Mouse (Mus musculus): Measurements from ENCODE around the gene Nmnat2. TPM values are rescaled to one million over a fixed set of nuclear protein-coding genes. Genes with fewer than 3 reads are reported as not detected.

The Nmnat2 gene
- polyA plus RNA-seq, 1 experiment = 2.1 TPM

GRCm38 (mm10) chr1:153014431-153015186 lies 59.8 kb downstream of the Nmnat2 start:
- no peak for TF ChIP-seq CEBPB (IDR thresholded peaks at IDR 0.05; ENCODE audit: insufficient read depth, poor library complexity, severe bottlenecking)
- no peak overlapping the region for H3ac ChIP-seq (ENCODE audit: control insufficient read depth, insufficient read length)
- H3K79me2 ChIP-seq (ENCODE audit: control insufficient read depth, insufficient read depth) = no peaks in the 10 kb centered on the region
- H3K4me3 ChIP-seq = no peak overlapping the region
- H3K27me3 ChIP-seq (ENCODE audit: control insufficient read depth, insufficient read depth, insufficient read length) = no peaks in the 10 kb centered on the region
- H3K4me2 ChIP-seq (ENCODE audit: low read depth) = no peak overlapping the region
- no peaks in the 10 kb centered on the region for H3K36me3 ChIP-seq (ENCODE audit: control insufficient read depth, insufficient read depth)

- no peak overlapping the region for H3ac ChIP-seq (ENCODE audit: control insufficient read depth, insufficient read length)
- no peak for TF ChIP-seq MYOG (IDR thresholded peaks at IDR 0.05; ENCODE audit: control insufficient read depth in 1 of 3, insufficient read depth in 1 of 3, insufficient read length in 2 of 3, low read depth in 2 of 3)
- no peak for TF ChIP-seq POLR2A (IDR thresholded peaks at IDR 0.05; ENCODE audit: insufficient read length, low read depth)
- H3K4me2 ChIP-seq (ENCODE audit: low read depth) = no peak overlapping the region
- no peaks in the 10 kb centered on the region for H3K79me2 ChIP-seq (ENCODE audit: control insufficient read depth, insufficient read depth)
- H3K4me3 ChIP-seq = no peak overlapping the region
- H3K27me3 ChIP-seq (ENCODE audit: control insufficient read depth, insufficient read depth, insufficient read length) = no peaks in the 10 kb centered on the region
- no peaks in the 10 kb centered on the region for H3K36me3 ChIP-seq (ENCODE audit: control insufficient read depth, insufficient read depth)
Measured at GRCm38 (mm10) chr1:153016465-153017163, 61.8 kb downstream of the Nmnat2 start.

- Histone ChIP-seq H3K27me3 (ENCODE audit: control insufficient read depth, insufficient read depth, insufficient read length) (no peaks in the 10 kb centered on the region), H3ac (ENCODE audit: control insufficient read depth, insufficient read length) (no peak overlapping the region), H3K36me3 (ENCODE audit: control insufficient read depth, insufficient read depth) (no peaks in the 10 kb centered on the region), H3K79me2 (ENCODE audit: control insufficient read depth, insufficient read depth) (no peaks in the 10 kb centered on the region), H3K4me2 (ENCODE audit: low read depth) (no peak overlapping the region), H3K4me3 (no peak overlapping the region)
- TF ChIP-seq SRF (IDR thresholded peaks at IDR 0.05; ENCODE audit: control insufficient read depth, insufficient read length, low read depth) (no peak), USF1 (IDR thresholded peaks at IDR 0.05; ENCODE audit: low read depth) (no peak), POLR2A (IDR thresholded peaks at IDR 0.05; ENCODE audit: insufficient read length, low read depth) (no peak), REST (IDR thresholded peaks at IDR 0.05; ENCODE audit: insufficient read depth, insufficient read length) (no peak), E2F4 (IDR thresholded peaks at IDR 0.05; ENCODE audit: insufficient read depth) (no peak), MYOD1 (IDR thresholded peaks at IDR 0.05; ENCODE audit: control insufficient read depth in 1 of 3, insufficient read length in 2 of 3, low read depth in 2 of 3) (no peak), MAX (IDR thresholded peaks at IDR 0.05; ENCODE audit: low read depth) (no peak), CEBPB (IDR thresholded peaks at IDR 0.05; ENCODE audit: insufficient read depth, poor library complexity, severe bottlenecking) (no peak), TCF3 (IDR thresholded peaks at IDR 0.05; ENCODE audit: insufficient read length, low read depth) (no peak), MYOG (IDR thresholded peaks at IDR 0.05; ENCODE audit: control insufficient read depth in 1 of 3, insufficient read depth in 1 of 3, insufficient read length in 2 of 3, low read depth in 2 of 3) (no peak), POLR2AphosphoS2 (IDR thresholded peaks at IDR 0.05; ENCODE audit: insufficient read length, low read depth) (no peak), TCF12 (IDR thresholded peaks at IDR 0.05; ENCODE audit: insufficient read depth, poor library complexity, severe bottlenecking) (no peak)
Measured at GRCm38 (mm10) chr1:153019128-153019527, 64.3 kb downstream of the Nmnat2 start.

- Histone ChIP-seq H3K4me2 (ENCODE audit: low read depth) (no peak overlapping the region), H3ac (ENCODE audit: control insufficient read depth, insufficient read length) (no peak overlapping the region), H3K27me3 (ENCODE audit: control insufficient read depth, insufficient read depth, insufficient read length) (no peaks in the 10 kb centered on the region), H3K4me3 (no peak overlapping the region), H3K36me3 (ENCODE audit: control insufficient read depth, insufficient read depth) (no peaks in the 10 kb centered on the region), H3K79me2 (ENCODE audit: control insufficient read depth, insufficient read depth) (no peaks in the 10 kb centered on the region)
- TF ChIP-seq MYOG (IDR thresholded peaks at IDR 0.05; ENCODE audit: control insufficient read depth in 1 of 3, insufficient read depth in 1 of 3, insufficient read length in 2 of 3, low read depth in 2 of 3) (no peak), SRF (IDR thresholded peaks at IDR 0.05; ENCODE audit: control insufficient read depth, insufficient read length, low read depth) (no peak), USF1 (IDR thresholded peaks at IDR 0.05; ENCODE audit: low read depth) (no peak), TCF12 (IDR thresholded peaks at IDR 0.05; ENCODE audit: insufficient read depth, poor library complexity, severe bottlenecking) (no peak), POLR2A (IDR thresholded peaks at IDR 0.05; ENCODE audit: insufficient read length, low read depth) (no peak), TCF3 (IDR thresholded peaks at IDR 0.05; ENCODE audit: insufficient read length, low read depth) (no peak), REST (IDR thresholded peaks at IDR 0.05; ENCODE audit: insufficient read depth, insufficient read length) (no peak), MAX (IDR thresholded peaks at IDR 0.05; ENCODE audit: low read depth) (no peak), CEBPB (IDR thresholded peaks at IDR 0.05; ENCODE audit: insufficient read depth, poor library complexity, severe bottlenecking) (no peak), MYOD1 (IDR thresholded peaks at IDR 0.05; ENCODE audit: control insufficient read depth in 1 of 3, insufficient read length in 2 of 3, low read depth in 2 of 3) (no peak), E2F4 (IDR thresholded peaks at IDR 0.05; ENCODE audit: insufficient read depth) (no peak), POLR2AphosphoS2 (IDR thresholded peaks at IDR 0.05; ENCODE audit: insufficient read length, low read depth) (no peak)
Measured at GRCm38 (mm10) chr1:153019623-153020022, 64.8 kb downstream of the Nmnat2 start.

- no peaks in the 10 kb centered on the region for H3K79me2 ChIP-seq (ENCODE audit: control insufficient read depth, insufficient read depth)
- H3K4me3 ChIP-seq = no peak overlapping the region
- H3ac ChIP-seq (ENCODE audit: control insufficient read depth, insufficient read length) = no peak overlapping the region
- H3K27me3 ChIP-seq (ENCODE audit: control insufficient read depth, insufficient read depth, insufficient read length) = no peaks in the 10 kb centered on the region
- no peak for TF ChIP-seq MAX (IDR thresholded peaks at IDR 0.05; ENCODE audit: low read depth)
- no peak for TF ChIP-seq MYOG (IDR thresholded peaks at IDR 0.05; ENCODE audit: control insufficient read depth in 1 of 3, insufficient read depth in 1 of 3, insufficient read length in 2 of 3, low read depth in 2 of 3)
- TF ChIP-seq E2F4 (IDR thresholded peaks at IDR 0.05; ENCODE audit: insufficient read depth) = no peak
- TF ChIP-seq REST (IDR thresholded peaks at IDR 0.05; ENCODE audit: insufficient read depth, insufficient read length) = no peak
- no peak for TF ChIP-seq POLR2AphosphoS2 (IDR thresholded peaks at IDR 0.05; ENCODE audit: insufficient read length, low read depth)
- no peak for TF ChIP-seq USF1 (IDR thresholded peaks at IDR 0.05; ENCODE audit: low read depth)
- TF ChIP-seq SRF (IDR thresholded peaks at IDR 0.05; ENCODE audit: control insufficient read depth, insufficient read length, low read depth) = no peak
- TF ChIP-seq TCF12 (IDR thresholded peaks at IDR 0.05; ENCODE audit: insufficient read depth, poor library complexity, severe bottlenecking) = no peak
- TF ChIP-seq MYOD1 (IDR thresholded peaks at IDR 0.05; ENCODE audit: control insufficient read depth in 1 of 3, insufficient read length in 2 of 3, low read depth in 2 of 3) = no peak
- TF ChIP-seq TCF3 (IDR thresholded peaks at IDR 0.05; ENCODE audit: insufficient read length, low read depth) = no peak
- TF ChIP-seq CEBPB (IDR thresholded peaks at IDR 0.05; ENCODE audit: insufficient read depth, poor library complexity, severe bottlenecking) = no peak
- no peak for TF ChIP-seq POLR2A (IDR thresholded peaks at IDR 0.05; ENCODE audit: insufficient read length, low read depth)
- no peaks in the 10 kb centered on the region for H3K36me3 ChIP-seq (ENCODE audit: control insufficient read depth, insufficient read depth)
- no peak overlapping the region for H3K4me2 ChIP-seq (ENCODE audit: low read depth)
Measured at GRCm38 (mm10) chr1:153021034-153021638, 66.3 kb downstream of the Nmnat2 start.
